In genomic region chr8:90843127-90843526, GRCm38 (mm10) we compare ENCODE assay signal across 22 mouse cellular contexts. TPM values are rescaled to one million over a fixed set of nuclear protein-coding genes. Genes with fewer than 3 reads are reported as not detected.
DNase-seq lines count a peak whose midpoint lies in the region; TF ChIP-seq lines count a peak whose summit lies in the region.
"Had no signal": no experiment of that assay in that cellular context is flagged by ENCODE, and none has a peak within 500 bp of the region (broad histone marks: within the 10 kb centered on the region; RNA-seq: fewer than 3 reads in every experiment).

No protein-coding gene starts in this region.

- DNase-seq in spleen, adult 18-20 months = peak; percentile 22 to 45
- DNase-seq in spleen, postnatal 4 days (ENCODE audit: low spot score in 2 of 2) = no peak
- DNase-seq in B cell, adult 2 months = peak; percentile 65 to 71
- peak; percentile 78 to 80 for DNase-seq in spleen, postnatal 36 days (ENCODE audit: low spot score in 2 of 2)
- no peak for DNase-seq in layer of hippocampus, adult 11-12 months (ENCODE audit: low spot score)
- no peak for DNase-seq in neural tube, embryonic 10.5 days (ENCODE audit: extremely low spot score, low spot score)
- DNase-seq: adrenal gland, adult 8-10 months; adrenal gland, postnatal 36 days; cerebellum, adult 2 months; embryo, embryonic 11 days; gastrocnemius, postnatal 10 days; heart, adult 2 months; heart, postnatal 14 days; kidney, adult 11 months had no signal

- no peak for TF ChIP-seq EP300 in ES-Bruce4 (IDR thresholded peaks at IDR 0.05; ENCODE audit: insufficient read depth, low read depth, low read length)

- H3K36me3 ChIP-seq in ES-Bruce4 (ENCODE audit: control insufficient read depth, insufficient read depth, low read length, poor library complexity, severe bottlenecking) = no peaks in the 10 kb centered on the region
- H3K36me3 ChIP-seq: forebrain, embryonic 10.5 days; heart, embryonic 15.5 days had no signal

- no peaks in the 10 kb centered on the region for H3K27me3 ChIP-seq in ES-Bruce4 (ENCODE audit: control insufficient read depth, insufficient read depth, low read length, poor library complexity, severe bottlenecking)
- H3K27me3 ChIP-seq: embryonic facial prominence, embryonic 15.5 days; heart, embryonic 15.5 days had no signal

- H3K9me3 ChIP-seq in ES-Bruce4 (replicated peaks; ENCODE audit: control insufficient read depth, insufficient read depth, low read length, poor library complexity, severe bottlenecking) = no peaks in the 10 kb centered on the region
- H3K9me3 ChIP-seq: embryonic facial prominence, embryonic 15.5 days; forebrain, embryonic 10.5 days; heart, embryonic 15.5 days had no signal

- no peak overlapping the region for H3K4me3 ChIP-seq in ES-Bruce4 (ENCODE audit: low read depth, low read length)
- H3K4me3 ChIP-seq: embryonic facial prominence, embryonic 15.5 days; erythroblast, embryonic 14.5 days; forebrain, embryonic 10.5 days; heart, adult 2 months; heart, embryonic 15.5 days had no signal

- peak overlapping the region; percentile 46; the same call in 1 of the 2 replicates for H3K27ac ChIP-seq in ES-Bruce4 (ENCODE audit: insufficient read depth, low read length)
- H3K27ac ChIP-seq: embryonic facial prominence, embryonic 15.5 days; forebrain, embryonic 10.5 days; heart, adult 2 months; heart, embryonic 15.5 days had no signal

- TF ChIP-seq CTCF in ES-Bruce4 (IDR thresholded peaks at IDR 0.05; ENCODE audit: low read depth, low read length) = no peak

- H3K4me1 ChIP-seq in ES-Bruce4 (ENCODE audit: control insufficient read depth, insufficient read depth, low read length) = peaks cover 6% of the 10 kb centered on the region

- TF ChIP-seq POLR2A in ES-Bruce4 (IDR thresholded peaks at IDR 0.05; ENCODE audit: insufficient read depth, low read length) = no peak

- H3K9ac ChIP-seq in ES-Bruce4 (ENCODE audit: low read depth, poor library complexity, severe bottlenecking) = no peak overlapping the region
- H3K9ac ChIP-seq: embryonic facial prominence, embryonic 15.5 days; heart, embryonic 15.5 days had no signal

RNA-seq across cellular contexts. Expression of gene Chd9, which starts 15.0 kb away (rescaled TPM):
- polyA plus RNA-seq in ES-Bruce4 (2011; ENCODE audit: insufficient read depth, insufficient read length, low read depth, missing spikeins) = 67.7 and 71.6 TPM in 2 replicates

RNA-seq across cellular contexts. Expression of gene Gm19935, which starts 25.9 kb away (rescaled TPM):
- not detected in 2 replicates for polyA plus RNA-seq in ES-Bruce4 (2011; ENCODE audit: insufficient read depth, insufficient read length, low read depth, missing spikeins)
- polyA plus RNA-seq: embryonic facial prominence, embryonic 11.5 days; erythroblast, embryonic 14.5 days; forebrain, embryonic 10.5 days; heart, embryonic 11.5 days; heart, embryonic 15.5 days; inflammation-experienced regulatory T-cells, adult 6 months had no signal

Comparison
In these comparisons a context has a peak if more than half of its experiments do, and no peak if none do; other contexts are left out.
1. DNase-seq: peak in spleen, adult 18-20 months (2 of 2), B cell, adult 2 months (2 of 2) and spleen, postnatal 36 days (2 of 2); none in spleen, postnatal 4 days (0 of 2), layer of hippocampus, adult 11-12 months (single experiment) and neural tube, embryonic 10.5 days (single experiment).